In the genomic region with DNA sequence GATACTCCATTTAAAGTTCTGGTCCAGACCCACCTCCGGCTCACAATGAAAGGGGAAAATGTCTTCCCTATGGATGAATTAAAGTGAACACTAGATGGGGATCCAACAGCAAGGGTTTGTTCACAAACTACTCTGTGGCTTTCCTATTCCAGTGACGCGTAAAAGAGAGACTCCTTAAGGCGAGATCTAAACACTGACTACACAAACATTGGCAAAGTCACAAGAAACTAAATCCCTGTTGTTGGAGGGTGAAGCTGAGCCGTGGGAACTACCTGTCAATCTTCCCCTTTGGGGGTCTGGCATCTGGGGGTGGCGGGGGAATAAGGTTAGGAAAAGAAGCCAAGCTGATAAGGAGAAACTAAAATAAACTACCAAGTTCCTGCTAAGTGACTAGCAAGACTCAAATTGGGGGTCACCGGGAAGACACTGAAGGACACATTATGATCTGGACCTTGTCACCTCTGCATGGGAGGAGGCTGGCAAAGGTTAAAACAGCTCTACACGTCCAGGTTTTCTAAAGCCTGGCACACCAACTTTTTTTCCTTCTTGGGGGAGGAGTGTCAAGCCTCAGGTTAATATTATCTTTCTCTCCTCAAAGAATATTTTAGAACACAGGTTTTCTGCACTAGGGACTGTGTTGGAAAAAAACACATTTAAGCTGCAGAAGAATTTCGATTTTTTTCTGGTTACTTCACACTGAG, we compare ENCODE assay signal across 11 mouse cellular contexts. TPM values are rescaled to one million over a fixed set of nuclear protein-coding genes. Genes with fewer than 3 reads are reported as not detected.
DNase-seq lines count a peak whose midpoint lies in the region; ATAC-seq and TF ChIP-seq lines count a peak whose summit lies in the region.
"Had no signal": no experiment of that assay in that cellular context is flagged by ENCODE, and none has a peak within 500 bp of the region (broad histone marks: within the 10 kb centered on the region; RNA-seq: fewer than 3 reads in every experiment).

No protein-coding gene starts in this region.

- H3K4me2 ChIP-seq in liver, embryonic 11.5 days, result no peak overlapping the region; the same call in 1 of the 2 replicates
- H3K4me2 ChIP-seq in forebrain, embryonic 16.5 days (ENCODE audit: low read length), result peak overlapping the region; percentile 24
- H3K4me2 ChIP-seq in neural tube, embryonic 13.5 days, result peak overlapping the region; percentile 85

- peak overlapping the region; percentile 66 for H3K9ac ChIP-seq in liver, adult 2 months (ENCODE audit: low read depth, low read length)
- no peak overlapping the region for H3K9ac ChIP-seq in liver, embryonic 11.5 days (ENCODE audit: low read depth, low read length)
- H3K9ac ChIP-seq in forebrain, embryonic 16.5 days (replicated peaks; ENCODE audit: low read depth, low read length), result 0 out of 2 replicates have a peak overlapping the region, but pooled peaks have one; percentile 2
- peak overlapping the region; percentile 89 for H3K9ac ChIP-seq in neural tube, embryonic 13.5 days

- H3K27ac ChIP-seq in liver, adult 2 months (replicated peaks; ENCODE audit: insufficient read depth, low read depth, low read length), result peak overlapping the region; percentile 92
- H3K27ac ChIP-seq in liver, embryonic 11.5 days (ENCODE audit: low read depth, low read length), result no peak overlapping the region
- H3K27ac ChIP-seq in forebrain, embryonic 16.5 days (ENCODE audit: low read length), result no peak overlapping the region; the same call in 1 of the 2 replicates
- H3K27ac ChIP-seq in neural tube, embryonic 13.5 days (replicated peaks), result peak overlapping the region; percentile 76

- no peaks in the 10 kb centered on the region for H3K9me3 ChIP-seq in liver, embryonic 11.5 days (ENCODE audit: control insufficient read depth, low read length)
- no peaks in the 10 kb centered on the region for H3K9me3 ChIP-seq in forebrain, embryonic 16.5 days (ENCODE audit: control insufficient read depth, low read length)
- H3K9me3 ChIP-seq in neural tube, embryonic 13.5 days, result no peaks in the 10 kb centered on the region

- no peak for TF ChIP-seq CTCF in liver, adult 2 months (IDR thresholded peaks at IDR 0.05; ENCODE audit: low read depth, low read length)

- H3K4me1 ChIP-seq in liver, adult 2 months (ENCODE audit: control insufficient read depth, insufficient read depth, low read length), result peaks cover 7% of the 10 kb centered on the region
- H3K4me1 ChIP-seq in liver, embryonic 11.5 days (replicated peaks; ENCODE audit: control insufficient read depth, insufficient read depth, low read length), result peaks cover 2% of the 10 kb centered on the region; the same call in 1 of the 2 replicates
- H3K4me1 ChIP-seq in forebrain, embryonic 16.5 days (replicated peaks; ENCODE audit: control insufficient read depth, insufficient read depth, low read length), result peaks cover 45% of the 10 kb centered on the region
- peaks cover 61% of the 10 kb centered on the region for H3K4me1 ChIP-seq in neural tube, embryonic 13.5 days (replicated peaks)

- no peak for TF ChIP-seq POLR2A in liver, adult 2 months (IDR thresholded peaks at IDR 0.05; ENCODE audit: extremely low read depth, insufficient read depth, low read length)

- peaks cover 2% of the 10 kb centered on the region; the same call in 1 of the 2 replicates for H3K36me3 ChIP-seq in liver, adult 2 months (ENCODE audit: control insufficient read depth, insufficient read depth, low read length)
- no peaks in the 10 kb centered on the region for H3K36me3 ChIP-seq in liver, embryonic 11.5 days (ENCODE audit: control insufficient read depth, insufficient read depth, low read length)
- no peaks in the 10 kb centered on the region; the same call in 1 of the 2 replicates for H3K36me3 ChIP-seq in forebrain, embryonic 16.5 days (ENCODE audit: control insufficient read depth, insufficient read depth)
- no peaks in the 10 kb centered on the region for H3K36me3 ChIP-seq in neural tube, embryonic 13.5 days

- peak; percentile 88 for DNase-seq in liver, adult 2 months (ENCODE audit: extremely low read depth, low read depth, low spot score)
- no peak for DNase-seq in liver, embryonic 11.5 days (ENCODE audit: low spot score)
- DNase-seq in kidney, postnatal 14 days, result peak; percentile 69
- DNase-seq in adrenal gland, adult 2 months, result no peak
- DNase-seq in adrenal gland, postnatal 10 days, result no peak

- H3K4me3 ChIP-seq in liver, adult 2 months (ENCODE audit: insufficient read depth, low read depth, low read length), result no peak overlapping the region
- H3K4me3 ChIP-seq in liver, embryonic 11.5 days (ENCODE audit: low read depth, low read length), result no peak overlapping the region
- peak overlapping the region; percentile 18 for H3K4me3 ChIP-seq in forebrain, embryonic 16.5 days (replicated peaks; ENCODE audit: low read length)
- H3K4me3 ChIP-seq in neural tube, embryonic 13.5 days, result peak overlapping the region; percentile 69
- H3K4me3 ChIP-seq: myocyte had no signal

- no peak for ATAC-seq in liver, embryonic 11.5 days (replicated peaks; ENCODE audit: low FRiP score)
- ATAC-seq in forebrain, embryonic 16.5 days, result peak; percentile 32; the same call in 1 of the 2 replicates
- no peak for ATAC-seq in neural tube, embryonic 13.5 days (ENCODE audit: low read depth)
- ATAC-seq in megakaryocyte, adult 5-6 weeks (ENCODE audit: poor library complexity, severe bottlenecking), result no peak

- 12% methylated on average over 9 of the region's 9 CpGs for WGBS in liver, adult 2 months
- 20% methylated on average over 9 of the region's 9 CpGs for WGBS in liver, embryonic 11.5 days
- WGBS in forebrain, embryonic 16.5 days, result 5% methylated on average over 9 of the region's 9 CpGs
- 4% methylated on average over 9 of the region's 9 CpGs for WGBS in neural tube, embryonic 13.5 days

- no peaks in the 10 kb centered on the region for H3K27me3 ChIP-seq in liver, adult 2 months (ENCODE audit: control insufficient read depth, insufficient read depth, low read length)
- peaks cover 49% of the 10 kb centered on the region for H3K27me3 ChIP-seq in liver, embryonic 11.5 days (replicated peaks; ENCODE audit: control insufficient read depth, insufficient read depth, low read length)
- no peaks in the 10 kb centered on the region for H3K27me3 ChIP-seq in forebrain, embryonic 16.5 days (replicated peaks; ENCODE audit: control insufficient read depth, insufficient read depth, low read length)
- peaks cover 12% of the 10 kb centered on the region; the same call in 1 of the 2 replicates for H3K27me3 ChIP-seq in neural tube, embryonic 13.5 days

- H3K79me2 ChIP-seq in liver, adult 2 months (ENCODE audit: control insufficient read depth, insufficient read depth, low read length), result peaks cover 9% of the 10 kb centered on the region; the same call in 1 of the 2 replicates

RNA-seq across cellular contexts. Expression of gene Sall1, which starts 6.3 kb away (rescaled TPM):
- 6.2 and 9.5 TPM in 2 replicates for total RNA-seq in liver, adult 2 months (2014; rRNA removed)
- polyA plus RNA-seq in liver, adult 2 months (2012; rRNA removed), result 19.4 and 22.7 TPM in 2 replicates
- 2.4 and 2.6 TPM in 2 replicates for polyA plus RNA-seq in liver, embryonic 11.5 days (2014; fragmentation: Nextera tagmentation; extraction: Ambion mirVana)
- 12.5 and 14.6 TPM in 2 replicates for polyA plus RNA-seq in forebrain, embryonic 16.5 days (2015; fragmentation: Nextera tagmentation; extraction: Ambion mirVana)
- polyA plus RNA-seq in neural tube, embryonic 13.5 days (2015; fragmentation: Nextera tagmentation; extraction: Ambion mirVana), result 17.1 and 17.2 TPM in 2 replicates
- total RNA-seq in adrenal gland, adult 2 months (2021), result under 1 TPM in 1 of 2 experiments, not detected in 1; 0.17 TPM
- polyA plus RNA-seq in adrenal gland, adult 2 months (2012; rRNA removed), result 0.02 TPM in 1 of 2 replicates, not detected in the other
- not detected in 2 replicates for total RNA-seq in megakaryocyte, adult 5-6 weeks (2015)
- total RNA-seq in megakaryocyte, adult 5-6 weeks (2017), result not detected in 2 replicates
- total RNA-seq in adrenal gland, postnatal 10 days (2021), result 1 to 10 TPM; 1.6 to 4.3 TPM
- total RNA-seq: gastrocnemius, adult 8-10 months; MEL had no signal
- polyA plus RNA-seq: myocyte had no signal

Comparison
In these comparisons a context has a peak if more than half of its experiments do, and no peak if none do; other contexts are left out.
1. DNase-seq: peak in liver, adult 2 months (single experiment) and kidney, postnatal 14 days (single experiment); none in liver, embryonic 11.5 days (single experiment), adrenal gland, adult 2 months (single experiment) and adrenal gland, postnatal 10 days (single experiment).
2. H3K27ac ChIP-seq: peak in liver, adult 2 months (single experiment) and neural tube, embryonic 13.5 days (single experiment); none in liver, embryonic 11.5 days (single experiment) and forebrain, embryonic 16.5 days (single experiment).
3. H3K4me3 ChIP-seq: peak in forebrain, embryonic 16.5 days (single experiment) and neural tube, embryonic 13.5 days (single experiment); none in liver, adult 2 months (single experiment) and liver, embryonic 11.5 days (single experiment).